16 mouse cellular contexts compared by ENCODE assay signal in the genomic region with DNA sequence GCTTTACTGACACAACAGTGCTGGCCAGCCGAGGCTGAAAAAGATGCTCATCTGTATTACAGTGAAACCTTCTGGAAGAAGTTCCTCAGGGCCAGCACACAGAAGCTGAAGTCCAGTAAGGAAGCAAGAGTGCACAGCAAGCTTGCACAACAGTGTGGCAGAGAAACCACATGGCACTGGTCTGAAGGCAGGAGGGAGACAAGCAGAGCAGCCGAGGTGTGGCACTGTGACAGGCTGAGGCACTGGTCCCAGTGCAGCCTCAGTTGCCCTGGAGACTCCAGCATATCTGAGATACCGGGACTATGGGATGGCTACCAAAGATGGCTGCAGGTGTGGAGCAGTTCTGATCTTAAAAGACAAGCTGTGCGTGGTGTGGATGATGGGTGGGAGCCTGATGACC. TPM values are rescaled to one million over a fixed set of nuclear protein-coding genes. Genes with fewer than 3 reads are reported as not detected.
DNase-seq lines count a peak whose midpoint lies in the region; ATAC-seq and TF ChIP-seq lines count a peak whose summit lies in the region.
"Had no signal": no experiment of that assay in that cellular context is flagged by ENCODE, and none has a peak within 500 bp of the region (broad histone marks: within the 10 kb centered on the region; RNA-seq: fewer than 3 reads in every experiment).

No protein-coding gene starts in this region.

- ATAC-seq in lung, postnatal 0 days = peak; percentile 25; the same call in 1 of the 2 replicates
- ATAC-seq in erythroblast, adult 5-6 weeks (replicated peaks; ENCODE audit: low FRiP score, poor library complexity, severe bottlenecking) = peak; percentile 37; the same call in 1 of the 2 replicates
- ATAC-seq: hindbrain, embryonic 16.5 days had no signal

- H3K4me2 ChIP-seq in lung, postnatal 0 days (replicated peaks; ENCODE audit: low read depth, low read length) = no peak overlapping the region
- H3K4me2 ChIP-seq: lung, embryonic 14.5 days; neural tube, embryonic 12.5 days had no signal

- no peak overlapping the region for H3K27ac ChIP-seq in lung, postnatal 0 days (ENCODE audit: low read length)
- no peak overlapping the region for H3K27ac ChIP-seq in forebrain, embryonic 10.5 days
- H3K27ac ChIP-seq: embryonic facial prominence, embryonic 10.5 days; heart, adult 2 months; layer of hippocampus, adult 2 months; neural tube, embryonic 12.5 days had no signal

- DNase-seq in adrenal gland, adult 2 months = peak; percentile 54
- no peak for DNase-seq in adrenal gland, postnatal 4 days (ENCODE audit: low spot score in 2 of 2)
- peak; percentile 42 for DNase-seq in lung, postnatal 0 days (ENCODE audit: low spot score)
- DNase-seq in lung, postnatal 14 days = no peak
- no peak for DNase-seq in forebrain, embryonic 10.5 days (ENCODE audit: extremely low spot score, low spot score)
- no peak for DNase-seq in left cerebral cortex, adult 11 months (ENCODE audit: low spot score)
- DNase-seq: heart, adult 2 months; lung, embryonic 14.5 days; midbrain, embryonic 14.5 days; retina, postnatal 1 day had no signal

- no peaks in the 10 kb centered on the region for H3K36me3 ChIP-seq in lung, postnatal 0 days (ENCODE audit: insufficient read depth, low read length)
- peaks cover 32% of the 10 kb centered on the region for H3K36me3 ChIP-seq in megakaryocyte, embryonic 14.5 days (replicated peaks; ENCODE audit: low read length)
- H3K36me3 ChIP-seq in forebrain, embryonic 10.5 days (replicated peaks) = no peaks in the 10 kb centered on the region
- H3K36me3 ChIP-seq: embryonic facial prominence, embryonic 10.5 days; neural tube, embryonic 12.5 days had no signal

- no peak for TF ChIP-seq CTCF in lung, postnatal 0 days (IDR thresholded peaks at IDR 0.05)

- no peaks in the 10 kb centered on the region for H3K4me1 ChIP-seq in lung, postnatal 0 days (ENCODE audit: insufficient read depth, low read depth, low read length)
- H3K4me1 ChIP-seq in megakaryocyte, embryonic 14.5 days = peaks cover 66% of the 10 kb centered on the region
- peaks cover 5% of the 10 kb centered on the region; the same call in 1 of the 2 replicates for H3K4me1 ChIP-seq in forebrain, embryonic 10.5 days
- H3K4me1 ChIP-seq: embryonic facial prominence, embryonic 10.5 days; neural tube, embryonic 12.5 days had no signal

- WGBS in lung, postnatal 0 days = 47% methylated on average over 4 of the region's 4 CpGs
- 84% methylated on average over 4 of the region's 4 CpGs for WGBS in forebrain, embryonic 10.5 days

- TF ChIP-seq EP300 in lung, postnatal 0 days (IDR thresholded peaks at IDR 0.05) = no peak

- H3K9me3 ChIP-seq in lung, postnatal 0 days (ENCODE audit: low read length) = no peaks in the 10 kb centered on the region
- H3K9me3 ChIP-seq in megakaryocyte, embryonic 14.5 days = peaks cover 2% of the 10 kb centered on the region; the same call in 1 of the 2 replicates
- no peaks in the 10 kb centered on the region for H3K9me3 ChIP-seq in forebrain, embryonic 10.5 days
- H3K9me3 ChIP-seq: embryonic facial prominence, embryonic 10.5 days; neural tube, embryonic 12.5 days had no signal

- H3K4me3 ChIP-seq in lung, postnatal 0 days (ENCODE audit: low read depth, low read length) = no peak overlapping the region
- peak overlapping the region; percentile 60 for H3K4me3 ChIP-seq in megakaryocyte, embryonic 14.5 days (replicated peaks)
- H3K4me3 ChIP-seq in forebrain, embryonic 10.5 days = no peak overlapping the region
- H3K4me3 ChIP-seq: embryonic facial prominence, embryonic 10.5 days; heart, adult 2 months; layer of hippocampus, adult 2 months; neural tube, embryonic 12.5 days had no signal

- H3K9ac ChIP-seq in lung, postnatal 0 days (replicated peaks; ENCODE audit: low read depth) = no peak overlapping the region
- H3K9ac ChIP-seq: lung, embryonic 14.5 days; neural tube, embryonic 12.5 days had no signal

- no peaks in the 10 kb centered on the region for H3K27me3 ChIP-seq in lung, postnatal 0 days (replicated peaks; ENCODE audit: insufficient read depth, low read length)
- H3K27me3 ChIP-seq in megakaryocyte, embryonic 14.5 days (replicated peaks) = no peaks in the 10 kb centered on the region
- no peaks in the 10 kb centered on the region for H3K27me3 ChIP-seq in forebrain, embryonic 10.5 days (ENCODE audit: poor library complexity, severe bottlenecking)
- H3K27me3 ChIP-seq: neural tube, embryonic 12.5 days had no signal

RNA-seq across cellular contexts. Expression of gene Slc16a10, which starts 44.5 kb away (rescaled TPM):
- total RNA-seq in adrenal gland, adult 2 months (2021) = 10 to 100 TPM; 21.1 to 24.2 TPM
- polyA plus RNA-seq in adrenal gland, adult 2 months (2012; rRNA removed) = 6.8 and 11.5 TPM in 2 replicates
- 10 to 100 TPM; 17.4 to 19.3 TPM for total RNA-seq in adrenal gland, postnatal 4 days (2021)
- 7.3 and 8.7 TPM in 2 replicates for polyA plus RNA-seq in lung, postnatal 0 days (2015; fragmentation: Nextera tagmentation; extraction: Ambion mirVana)
- total RNA-seq in erythroblast, adult 5-6 weeks (2015; ENCODE audit: low replicate concordance) = 440 and 459 TPM in 2 replicates
- total RNA-seq in erythroblast, adult 5-6 weeks (2017; ENCODE audit: low replicate concordance) = 461 and 469 TPM in 2 replicates
- 7.0 and 10.9 TPM in 2 replicates for polyA plus RNA-seq in megakaryocyte, embryonic 14.5 days (2012; ENCODE audit: insufficient read depth, low replicate concordance)
- polyA plus RNA-seq in forebrain, embryonic 10.5 days (2016; fragmentation: Nextera tagmentation; extraction: Ambion mirVana) = 5.9 and 6.3 TPM in 2 replicates

Comparison
In these comparisons a context has a peak if more than half of its experiments do, and no peak if none do; other contexts are left out.
1. DNase-seq: peak in adrenal gland, adult 2 months (single experiment) and lung, postnatal 0 days (single experiment); none in adrenal gland, postnatal 4 days (0 of 2), lung, postnatal 14 days (single experiment), forebrain, embryonic 10.5 days (single experiment) and left cerebral cortex, adult 11 months (single experiment).